Mouse (Mus musculus) forebrain, embryonic 14.5 days (tissue): ENCODE results near the gene Dnajc4. TPM values are rescaled to one million over a fixed set of nuclear protein-coding genes. Genes with fewer than 3 reads are reported as not detected.
A peak's percentile ranks its signal among the peaks of the same experiment; 100 is the strongest.

Source experiments
- ATAC-seq: fragments of 200-750 bp; cut with Nextera tagmentation; 2 replicates; pipeline ENCODE4 v1.8.0; 2017; ENCODE audit warnings: mild to moderate bottlenecking, moderate library complexity
- DNase-seq: peaks from one replicate; pipeline ENCODE4 v3.0.0-alpha.2; 2015; ENCODE audit warnings: low spot score
- H3K27ac ChIP-seq: fragments of 300-500 bp; sonication (generic); 2 replicates; pipeline ENCODE4 v1.5.1; 2014; ENCODE audit warnings: low read depth, mild to moderate bottlenecking, control low read depth, low read length, moderate library complexity
- H3K27me3 ChIP-seq: fragments of 300-500 bp; sonication (generic); replicated peaks from 2 replicates; pipeline ENCODE4 v1.6.1; 2014; ENCODE audit warnings: low read length, control low read depth, mixed read lengths; ENCODE audit not compliant: control insufficient read depth, insufficient read depth
- H3K36me3 ChIP-seq: fragments of 300-500 bp; sonication (generic); 2 replicates; pipeline ENCODE4 v1.6.1; 2014; ENCODE audit warnings: low read length, control low read depth; ENCODE audit not compliant: control insufficient read depth, insufficient read depth
- H3K4me1 ChIP-seq: fragments of 300-500 bp; sonication (generic); 2 replicates; pipeline ENCODE4 v1.6.1; 2014; ENCODE audit warnings: antibody characterized with exemption, low read length, control low read depth; ENCODE audit not compliant: control insufficient read depth, insufficient read depth
- H3K4me2 ChIP-seq: fragments of 300-500 bp; sonication (generic); 2 replicates; pipeline ENCODE4 v1.6.1; 2014; ENCODE audit warnings: mild to moderate bottlenecking, control low read depth, low read length
- H3K4me3 ChIP-seq: fragments of 300-500 bp; sonication (generic); 2 replicates; pipeline ENCODE4 v1.5.1; 2014; ENCODE audit warnings: low read depth, low read length, control low read depth
- H3K9ac ChIP-seq: fragments of 300-500 bp; sonication (generic); 2 replicates; pipeline ENCODE4 v1.6.1; 2014; ENCODE audit warnings: mild to moderate bottlenecking, low read length, control low read depth, moderate library complexity
- H3K9me3 ChIP-seq: fragments of 300-500 bp; sonication (generic); replicated peaks from 2 replicates; pipeline ENCODE4 v1.6.1; 2016; ENCODE audit warnings: low read length, control low read depth, mixed read lengths; ENCODE audit not compliant: control insufficient read depth
- WGBS: fragments of 180-500 bp; shearing (Covaris S2); extraction: QIAGEN DNeasy Blood & Tissue Kit; methylation state at CpG from one replicate; pipeline ENCODE4 v1.1.7; 2014; 5-methylcytosine and 5-hydroxymethylcytosine counted together
- polyA plus RNA-seq: library from polyadenylated mRNA; unstranded; fragments of >200 nt; fragmentation: Nextera tagmentation; extraction: Ambion mirVana; gene quantifications from 2 replicates; pipeline ENCODE4 v1.2.1, GENCODE M21; 2014

Gene Dnajc4
- polyA plus RNA-seq, 1 experiment from 2014 or later, result 25.2 TPM

- ATAC-seq (peak; percentile 87), DNase-seq (peak; percentile 99)
- Histone ChIP-seq H3K9ac (peak overlapping the region; percentile 79), H3K36me3 (peaks cover 38% of the 10 kb centered on the region), H3K27me3 (no peaks in the 10 kb centered on the region), H3K4me2 (peak overlapping the region; percentile 78), H3K9me3 (no peaks in the 10 kb centered on the region), H3K4me3 (peak overlapping the region; percentile 64), H3K27ac (peak overlapping the region; percentile 91), H3K4me1 (peaks cover 26% of the 10 kb centered on the region)
- under 1% methylated on average over 56 of the region's 59 CpGs for WGBS
Measured at GRCm38 (mm10) chr19:6979486-6980380, 12.6 kb downstream of the Dnajc4 start.

- H3K4me2 ChIP-seq, result peak overlapping the region; percentile 78
- peak overlapping the region; percentile 79 for H3K9ac ChIP-seq
- no peaks in the 10 kb centered on the region for H3K9me3 ChIP-seq
- H3K4me3 ChIP-seq, result peak overlapping the region; percentile 64
- peaks cover 36% of the 10 kb centered on the region for H3K36me3 ChIP-seq
- 11% methylated on average over 11 of the region's 11 CpGs for WGBS
- peak; percentile 31 for DNase-seq
- peak overlapping the region; percentile 91 for H3K27ac ChIP-seq
- no peak for ATAC-seq
- H3K27me3 ChIP-seq, result no peaks in the 10 kb centered on the region
- H3K4me1 ChIP-seq, result peaks cover 26% of the 10 kb centered on the region
Measured at GRCm38 (mm10) chr19:6979001-6979479, 13.3 kb downstream of the Dnajc4 start.

- ATAC-seq (no peak), DNase-seq (no peak)
- 55% methylated on average over 3 of the region's 3 CpGs for WGBS
- peaks cover 34% of the 10 kb centered on the region for H3K36me3 ChIP-seq
- peak overlapping the region; percentile 78 for H3K4me2 ChIP-seq
- no peaks in the 10 kb centered on the region for H3K27me3 ChIP-seq
- peak overlapping the region; percentile 91; the same call in 1 of the 2 replicates for H3K27ac ChIP-seq
- no peaks in the 10 kb centered on the region for H3K9me3 ChIP-seq
- H3K4me1 ChIP-seq, result peaks cover 26% of the 10 kb centered on the region
- peak overlapping the region; percentile 64 for H3K4me3 ChIP-seq
- peak overlapping the region; percentile 79 for H3K9ac ChIP-seq
Measured at GRCm38 (mm10) chr19:6978639-6978974, 13.8 kb downstream of the Dnajc4 start.

- H3K9ac ChIP-seq, result peak overlapping the region; percentile 79
- H3K27me3 ChIP-seq, result no peaks in the 10 kb centered on the region
- H3K4me3 ChIP-seq, result no peak overlapping the region; the same call in 1 of the 2 replicates
- H3K27ac ChIP-seq, result peak overlapping the region; percentile 91; the same call in 1 of the 2 replicates
- no peaks in the 10 kb centered on the region for H3K9me3 ChIP-seq
- WGBS, result 81% methylated on average over 13 of the region's 13 CpGs
- peaks cover 26% of the 10 kb centered on the region for H3K4me1 ChIP-seq
- no peak for ATAC-seq
- no peak for DNase-seq
- peak overlapping the region; percentile 78 for H3K4me2 ChIP-seq
- H3K36me3 ChIP-seq, result peaks cover 31% of the 10 kb centered on the region
Measured at GRCm38 (mm10) chr19:6977759-6978638, 14.4 kb downstream of the Dnajc4 start.

- Histone ChIP-seq H3K9me3 (no peaks in the 10 kb centered on the region), H3K36me3 (peaks cover 25% of the 10 kb centered on the region), H3K4me2 (peak within 1 kb of the TSS; percentile 84), H3K27ac (peak within 1 kb of the TSS; percentile 97), H3K4me3 (peak within 1 kb of the TSS; percentile 55), H3K4me1 (peaks cover 23% of the 10 kb centered on the region), H3K27me3 (no peaks in the 10 kb centered on the region), H3K9ac (peak within 1 kb of the TSS; percentile 78)
- under 1% methylated on average over 16 of the region's 16 CpGs for WGBS
- DNase-seq (peak; percentile 92), ATAC-seq (peak; percentile 4; the same call in 1 of the 2 replicates)
Measured at GRCm38 (mm10) chr19:6975537-6976521, 16.5 kb downstream of the Dnajc4 start, which contains the start of gene Plcb3. Plcb3 (minus strand) TSS chr19:6976470.

GRCm38 (mm10) chr19:6974211-6975205, 17.9 kb downstream of the Dnajc4 start, which contains the start of gene Ppp1r14b:
Ppp1r14b (plus strand) TSS chr19:6974968.
- no peaks in the 10 kb centered on the region for H3K9me3 ChIP-seq
- peaks cover 25% of the 10 kb centered on the region for H3K36me3 ChIP-seq
- peak within 1 kb of the TSS; percentile 78 for H3K9ac ChIP-seq
- peaks cover 32% of the 10 kb centered on the region for H3K4me1 ChIP-seq
- H3K4me2 ChIP-seq, result peak within 1 kb of the TSS; percentile 84
- DNase-seq (peak; percentile 93), ATAC-seq (peak; percentile 71)
- peak within 1 kb of the TSS; percentile 55 for H3K4me3 ChIP-seq
- no peaks in the 10 kb centered on the region for H3K27me3 ChIP-seq
- H3K27ac ChIP-seq, result peak within 1 kb of the TSS; percentile 97
- WGBS, result under 1% methylated on average over 66 of the region's 84 CpGs

GRCm38 (mm10) chr19:6973581-6974190, 18.7 kb downstream of the Dnajc4 start:
- Histone ChIP-seq H3K27me3 (no peaks in the 10 kb centered on the region), H3K4me1 (peaks cover 24% of the 10 kb centered on the region), H3K4me3 (peak overlapping the region; percentile 55), H3K9ac (peak overlapping the region; percentile 78), H3K36me3 (peaks cover 20% of the 10 kb centered on the region), H3K9me3 (no peaks in the 10 kb centered on the region), H3K4me2 (peak overlapping the region; percentile 84), H3K27ac (no peak overlapping the region)
- ATAC-seq (no peak), DNase-seq (no peak)
- WGBS, result 42% methylated on average over 12 of the region's 12 CpGs
